Mouse (Mus musculus): ENCODE data around the gene Ddost. TPM values are rescaled to one million over a fixed set of nuclear protein-coding genes. Genes with fewer than 3 reads are reported as not detected.

The Ddost gene
- polyA plus RNA-seq, 1 experiment, result 98.3 TPM

DNA sequence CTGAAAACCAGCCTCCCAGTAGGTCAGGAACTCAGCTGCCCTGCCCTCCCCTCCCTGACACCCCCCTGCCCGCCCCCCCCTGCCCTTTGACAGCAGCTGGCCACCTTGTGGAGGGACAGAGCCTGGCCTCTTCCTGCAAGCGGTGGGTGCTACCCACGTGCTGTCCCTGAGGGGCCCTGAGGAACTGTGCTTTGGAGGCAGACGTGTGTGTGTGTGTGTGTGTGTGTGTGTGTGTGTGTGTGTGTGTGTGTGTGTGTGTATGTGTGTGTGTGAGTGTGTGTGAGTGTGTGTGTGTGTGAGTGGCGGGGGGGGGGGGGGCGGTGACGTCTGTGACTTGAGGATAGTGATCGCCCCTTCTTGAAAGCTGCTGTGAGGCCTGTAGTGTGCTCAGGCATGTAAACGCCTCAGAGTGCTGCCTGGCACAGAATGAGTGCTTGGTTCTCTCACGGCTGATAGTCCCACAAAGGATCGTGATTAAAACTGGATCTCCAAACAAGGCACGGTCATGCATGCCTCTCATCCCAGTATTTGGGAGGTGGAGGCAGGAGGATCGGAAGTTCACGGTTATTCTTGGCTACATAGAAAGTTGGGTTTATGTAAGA lies 10.5 kb upstream of the Ddost start:
- H3K4me3 ChIP-seq (replicated peaks; ENCODE audit: insufficient read depth, low read depth, low read length), result no peak overlapping the region
- TF ChIP-seq POLR2A (IDR thresholded peaks at IDR 0.05; ENCODE audit: borderline replicate concordance, insufficient read depth, low read length) (no peak), CTCF (IDR thresholded peaks at IDR 0.05; ENCODE audit: borderline replicate concordance, insufficient read depth, low read depth, low read length) (no peak)
- 60% methylated on average over 9 of the region's 14 CpGs for WGBS
- no peak for DNase-seq
- no peak overlapping the region for H3K27ac ChIP-seq (ENCODE audit: insufficient read depth, low read length)
- H3K27me3 ChIP-seq (ENCODE audit: control insufficient read depth, insufficient read depth, low read length), result no peaks in the 10 kb centered on the region
- H3K4me1 ChIP-seq (ENCODE audit: control insufficient read depth, insufficient read depth, low read length), result no peaks in the 10 kb centered on the region

DNA sequence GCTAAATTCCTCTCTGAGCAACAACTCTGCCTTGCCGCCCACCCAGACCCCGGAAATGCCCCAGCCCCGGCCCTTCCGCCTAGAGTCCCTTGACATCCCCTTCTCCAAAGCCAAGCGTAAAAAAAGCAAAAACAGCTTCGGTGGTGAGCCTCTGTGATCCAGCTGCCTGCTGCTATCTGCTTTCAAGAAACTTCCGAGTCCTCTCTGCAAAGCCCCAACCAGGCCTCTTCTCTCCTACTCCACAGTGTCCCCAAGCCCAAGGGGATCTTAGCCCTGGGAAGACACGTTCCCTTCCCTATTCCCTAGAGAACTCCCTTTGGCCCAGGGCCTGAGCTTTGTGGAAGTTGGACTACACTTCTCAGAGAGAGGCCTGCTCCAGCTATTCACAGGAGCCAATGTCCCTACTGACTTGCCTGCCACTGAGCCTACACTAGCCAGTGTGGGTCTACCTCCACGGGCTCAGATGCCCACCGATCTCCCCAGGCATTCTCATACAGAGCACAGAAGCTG lies 3.2 kb upstream of the Ddost start:
- DNase-seq, result no peak
- TF ChIP-seq CTCF (IDR thresholded peaks at IDR 0.05; ENCODE audit: borderline replicate concordance, insufficient read depth, low read depth, low read length), result no peak
- no peak for TF ChIP-seq POLR2A (IDR thresholded peaks at IDR 0.05; ENCODE audit: borderline replicate concordance, insufficient read depth, low read length)
- peaks cover 3% of the 10 kb centered on the region for H3K4me1 ChIP-seq (ENCODE audit: control insufficient read depth, insufficient read depth, low read length)
- no peak overlapping the region for H3K4me3 ChIP-seq (replicated peaks; ENCODE audit: insufficient read depth, low read depth, low read length)
- H3K27ac ChIP-seq (ENCODE audit: insufficient read depth, low read length), result no peak overlapping the region
- WGBS, result 71% methylated on average over 10 of the region's 10 CpGs
- H3K27me3 ChIP-seq (ENCODE audit: control insufficient read depth, insufficient read depth, low read length), result no peaks in the 10 kb centered on the region

DNA sequence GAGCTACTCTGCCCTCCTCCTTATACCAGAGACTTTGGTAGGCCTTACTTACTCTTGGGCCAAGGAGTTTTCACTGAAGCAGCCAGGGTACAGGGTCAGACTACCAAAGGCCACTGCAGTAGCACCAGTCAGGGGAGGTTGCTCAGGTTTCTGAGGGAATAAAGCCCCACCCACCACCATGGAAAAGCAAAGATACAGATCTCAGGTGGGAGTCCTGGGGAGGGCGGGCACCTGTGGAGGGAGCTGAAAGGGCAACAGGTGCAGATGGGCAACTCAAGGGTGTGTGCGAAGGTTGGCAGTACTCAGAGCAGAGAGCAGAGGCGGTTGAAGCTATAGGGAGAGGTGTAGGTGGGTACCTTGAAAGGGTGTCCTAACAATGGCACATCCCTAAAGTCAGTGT lies 1.5 kb upstream of the Ddost start:
- 96% methylated on average over 3 of the region's 3 CpGs for WGBS
- TF ChIP-seq CTCF (IDR thresholded peaks at IDR 0.05; ENCODE audit: borderline replicate concordance, insufficient read depth, low read depth, low read length), result no peak
- no peak for TF ChIP-seq POLR2A (IDR thresholded peaks at IDR 0.05; ENCODE audit: borderline replicate concordance, insufficient read depth, low read length)
- Histone ChIP-seq H3K4me3 (replicated peaks; ENCODE audit: insufficient read depth, low read depth, low read length) (no peak overlapping the region), H3K27ac (ENCODE audit: insufficient read depth, low read length) (no peak overlapping the region), H3K27me3 (ENCODE audit: control insufficient read depth, insufficient read depth, low read length) (no peaks in the 10 kb centered on the region), H3K4me1 (ENCODE audit: control insufficient read depth, insufficient read depth, low read length) (peaks cover 6% of the 10 kb centered on the region)
- no peak for DNase-seq

DNA sequence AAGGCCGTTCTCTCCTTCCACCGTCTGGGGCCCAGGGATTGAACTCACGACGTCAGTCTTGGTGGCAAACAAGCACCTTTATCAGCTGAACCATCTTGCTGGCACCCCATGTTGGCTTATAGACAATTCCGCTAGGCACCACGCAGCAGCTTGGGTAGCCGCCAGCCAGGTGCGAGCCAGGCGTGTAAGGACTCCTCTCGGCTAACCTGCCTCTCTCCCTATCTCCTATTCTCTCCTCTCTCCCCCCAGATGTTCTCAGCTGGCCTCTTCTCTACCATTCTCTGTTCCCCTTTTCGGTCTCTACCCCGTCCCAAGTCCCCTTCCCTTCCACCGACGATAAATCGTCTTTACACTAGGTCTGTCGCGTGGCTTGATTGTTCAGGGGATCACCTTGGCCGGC lies 788 bp upstream of the Ddost start:
- Histone ChIP-seq H3K4me1 (ENCODE audit: control insufficient read depth, insufficient read depth, low read length) (peaks cover 6% of the 10 kb centered on the region), H3K27ac (ENCODE audit: insufficient read depth, low read length) (no peak overlapping the region), H3K27me3 (ENCODE audit: control insufficient read depth, insufficient read depth, low read length) (no peaks in the 10 kb centered on the region), H3K4me3 (replicated peaks; ENCODE audit: insufficient read depth, low read depth, low read length) (peak overlapping the region; percentile 73)
- TF ChIP-seq POLR2A (IDR thresholded peaks at IDR 0.05; ENCODE audit: borderline replicate concordance, insufficient read depth, low read length), result no peak
- TF ChIP-seq CTCF (IDR thresholded peaks at IDR 0.05; ENCODE audit: borderline replicate concordance, insufficient read depth, low read depth, low read length), result no peak
- 11% methylated on average over 18 of the region's 18 CpGs for WGBS
- DNase-seq, result no peak

DNA sequence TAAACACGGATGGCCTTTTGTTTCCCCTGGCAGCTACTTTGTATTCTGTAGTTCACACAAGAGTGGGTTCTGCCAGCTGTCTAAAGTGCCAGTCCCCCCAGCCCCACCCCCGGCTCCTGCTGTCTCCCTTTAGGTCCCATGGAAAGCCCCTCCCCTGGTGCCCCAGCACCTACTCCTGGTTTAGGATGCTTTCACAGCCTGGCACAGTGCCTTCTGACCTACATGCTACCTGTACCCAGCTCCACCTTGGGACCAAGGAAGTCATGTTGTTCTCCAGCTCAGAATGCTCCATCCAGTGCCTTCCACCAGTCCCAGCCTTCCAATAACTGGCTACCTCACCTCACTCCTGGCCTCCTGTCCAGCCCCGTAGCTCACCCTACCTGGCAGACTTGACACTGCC lies 2.5 kb downstream of the Ddost start:
- Histone ChIP-seq H3K4me3 (replicated peaks; ENCODE audit: insufficient read depth, low read depth, low read length) (no peak overlapping the region), H3K27ac (ENCODE audit: insufficient read depth, low read length) (no peak overlapping the region), H3K4me1 (ENCODE audit: control insufficient read depth, insufficient read depth, low read length) (peaks cover 6% of the 10 kb centered on the region), H3K27me3 (ENCODE audit: control insufficient read depth, insufficient read depth, low read length) (no peaks in the 10 kb centered on the region)
- TF ChIP-seq POLR2A (IDR thresholded peaks at IDR 0.05; ENCODE audit: borderline replicate concordance, insufficient read depth, low read length) (no peak), CTCF (IDR thresholded peaks at IDR 0.05; ENCODE audit: borderline replicate concordance, insufficient read depth, low read depth, low read length) (no peak)
- no peak for DNase-seq
- 65% methylated on average over 3 of the region's 3 CpGs for WGBS

DNA sequence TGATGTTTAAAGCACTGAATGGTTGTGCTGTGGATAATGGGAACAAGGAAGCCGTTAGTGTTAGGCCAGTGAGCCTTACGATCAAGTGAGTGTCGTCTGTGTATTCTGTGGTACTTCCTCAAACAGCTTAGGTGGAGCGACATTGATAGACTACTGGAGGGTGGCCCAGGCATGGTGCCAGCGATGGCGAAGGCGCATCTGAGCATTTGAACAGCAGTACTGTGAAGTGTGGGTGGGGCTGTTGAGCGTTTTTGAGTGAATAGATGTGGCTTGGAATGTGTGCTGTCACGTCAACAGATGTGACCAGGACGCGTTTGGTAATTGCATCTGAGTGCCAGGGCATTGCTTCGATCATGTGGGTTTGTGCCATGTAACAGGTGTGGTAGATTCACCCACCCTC lies 3.2 kb downstream of the Ddost start:
- peaks cover 6% of the 10 kb centered on the region for H3K4me1 ChIP-seq (ENCODE audit: control insufficient read depth, insufficient read depth, low read length)
- TF ChIP-seq CTCF (IDR thresholded peaks at IDR 0.05; ENCODE audit: borderline replicate concordance, insufficient read depth, low read depth, low read length) (no peak), POLR2A (IDR thresholded peaks at IDR 0.05; ENCODE audit: borderline replicate concordance, insufficient read depth, low read length) (no peak)
- 69% methylated on average over 12 of the region's 12 CpGs for WGBS

DNA sequence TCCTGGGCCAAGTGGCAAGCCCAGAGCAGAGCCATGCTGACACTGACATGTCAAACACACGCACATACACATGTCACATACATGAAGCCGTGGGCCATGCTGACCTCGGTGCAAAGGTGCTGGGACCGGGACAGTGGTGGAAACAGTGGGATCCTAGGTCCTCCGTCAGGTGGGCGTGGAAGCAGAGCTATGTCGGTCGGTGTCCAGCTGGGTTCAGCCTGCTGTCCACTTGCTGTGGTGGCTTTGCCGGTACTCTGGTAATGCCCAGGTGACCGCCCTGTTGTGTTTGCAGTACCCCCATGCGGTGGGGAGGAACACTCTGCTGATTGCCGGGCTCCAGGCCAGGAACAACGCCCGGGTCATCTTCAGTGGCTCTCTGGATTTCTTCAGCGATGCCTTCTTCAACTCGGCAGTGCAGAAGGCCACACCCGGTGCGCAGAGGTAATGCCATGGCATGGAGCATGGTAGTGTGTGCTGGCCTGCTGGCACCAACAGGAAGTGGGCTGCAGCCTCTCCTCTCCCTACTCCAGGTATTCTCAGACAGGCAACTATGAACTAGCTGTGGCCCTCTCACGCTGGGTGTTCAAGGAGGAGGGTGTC lies 5.9 kb downstream of the Ddost start:
- no peak for DNase-seq
- H3K27me3 ChIP-seq (ENCODE audit: control insufficient read depth, insufficient read depth, low read length), result no peaks in the 10 kb centered on the region
- H3K27ac ChIP-seq (ENCODE audit: insufficient read depth, low read length), result no peak overlapping the region
- 88% methylated on average over 19 of the region's 19 CpGs for WGBS
- peaks cover 6% of the 10 kb centered on the region for H3K4me1 ChIP-seq (ENCODE audit: control insufficient read depth, insufficient read depth, low read length)
- TF ChIP-seq CTCF (IDR thresholded peaks at IDR 0.05; ENCODE audit: borderline replicate concordance, insufficient read depth, low read depth, low read length) (no peak), POLR2A (IDR thresholded peaks at IDR 0.05; ENCODE audit: borderline replicate concordance, insufficient read depth, low read length) (no peak)
- H3K4me3 ChIP-seq (replicated peaks; ENCODE audit: insufficient read depth, low read depth, low read length), result no peak overlapping the region

More for the DNA sequence above, 3.2 kb downstream of the Ddost start:
- no peaks in the 10 kb centered on the region for H3K27me3 ChIP-seq (ENCODE audit: control insufficient read depth, insufficient read depth, low read length)
- H3K27ac ChIP-seq (ENCODE audit: insufficient read depth, low read length), result no peak overlapping the region
- DNase-seq, result no peak
- H3K4me3 ChIP-seq (replicated peaks; ENCODE audit: insufficient read depth, low read depth, low read length), result no peak overlapping the region

DNA sequence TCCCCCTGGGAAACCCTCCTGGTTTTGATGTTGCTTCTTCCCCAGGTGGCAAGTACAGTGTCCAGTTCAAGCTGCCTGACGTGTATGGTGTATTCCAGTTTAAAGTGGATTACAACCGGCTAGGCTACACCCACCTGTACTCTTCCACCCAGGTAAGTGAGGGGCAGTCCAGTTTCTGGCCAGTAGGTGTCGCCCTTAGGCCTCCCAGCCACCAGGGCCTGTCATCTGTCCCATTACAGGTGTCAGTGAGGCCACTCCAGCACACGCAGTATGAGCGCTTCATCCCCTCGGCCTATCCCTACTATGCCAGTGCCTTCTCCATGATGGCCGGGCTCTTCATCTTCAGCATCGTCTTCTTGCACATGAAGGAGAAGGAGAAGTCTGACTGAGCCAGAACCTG lies 7.1 kb downstream of the Ddost start:
- peaks cover 4% of the 10 kb centered on the region; the same call in 1 of the 2 replicates for H3K4me1 ChIP-seq (ENCODE audit: control insufficient read depth, insufficient read depth, low read length)
- no peak overlapping the region for H3K27ac ChIP-seq (ENCODE audit: insufficient read depth, low read length)
- H3K4me3 ChIP-seq (replicated peaks; ENCODE audit: insufficient read depth, low read depth, low read length), result no peak overlapping the region
- WGBS, result 47% methylated on average over 8 of the region's 8 CpGs
- TF ChIP-seq POLR2A (IDR thresholded peaks at IDR 0.05; ENCODE audit: borderline replicate concordance, insufficient read depth, low read length), result no peak
- TF ChIP-seq CTCF (IDR thresholded peaks at IDR 0.05; ENCODE audit: borderline replicate concordance, insufficient read depth, low read depth, low read length), result peak; percentile 93
- no peaks in the 10 kb centered on the region for H3K27me3 ChIP-seq (ENCODE audit: control insufficient read depth, insufficient read depth, low read length)
- DNase-seq, result peak; percentile 56 to 73

Data from cerebellum, adult 2 months (tissue).